Mouse (Mus musculus): ENCODE results near the gene H2-M2. TPM values are rescaled to one million over a fixed set of nuclear protein-coding genes. Genes with fewer than 3 reads are reported as not detected.

Gene H2-M2
- polyA plus RNA-seq, 1 experiment from 2014 or later = not detected

Other genes with a start within 250 kb of the H2-M2 start
- not detected in 2 replicates for gene Olfr97, start 246.2 kb downstream of the H2-M2 start, polyA plus RNA-seq (2014; fragmentation: Nextera tagmentation; extraction: Ambion mirVana)
- gene Olfr98, start 219.8 kb downstream of the H2-M2 start, polyA plus RNA-seq (2014; fragmentation: Nextera tagmentation; extraction: Ambion mirVana) = not detected in 2 replicates
- 4.6 and 5.4 TPM in 2 replicates for gene H2-M3, start 213.3 kb downstream of the H2-M2 start, polyA plus RNA-seq (2014; fragmentation: Nextera tagmentation; extraction: Ambion mirVana)
- gene Olfr99, start 200.1 kb downstream of the H2-M2 start, polyA plus RNA-seq (2014; fragmentation: Nextera tagmentation; extraction: Ambion mirVana) = not detected in 2 replicates
- gene Olfr101, start 179.2 kb downstream of the H2-M2 start, polyA plus RNA-seq (2014; fragmentation: Nextera tagmentation; extraction: Ambion mirVana) = not detected in 2 replicates
- not detected in 2 replicates for gene Olfr102, start 166.5 kb downstream of the H2-M2 start, polyA plus RNA-seq (2014; fragmentation: Nextera tagmentation; extraction: Ambion mirVana)
- gene Olfr103, start 143.9 kb downstream of the H2-M2 start, polyA plus RNA-seq (2014; fragmentation: Nextera tagmentation; extraction: Ambion mirVana) = not detected in 2 replicates
- not detected in 2 replicates for gene Olfr104-ps, start 124.0 kb downstream of the H2-M2 start, polyA plus RNA-seq (2014; fragmentation: Nextera tagmentation; extraction: Ambion mirVana)
- not detected in 2 replicates for gene Olfr105-ps, start 104.5 kb downstream of the H2-M2 start, polyA plus RNA-seq (2014; fragmentation: Nextera tagmentation; extraction: Ambion mirVana)
- gene Olfr106-ps, start 93.2 kb downstream of the H2-M2 start, polyA plus RNA-seq (2014; fragmentation: Nextera tagmentation; extraction: Ambion mirVana) = not detected in 2 replicates
- not detected in 2 replicates for gene Olfr107, start 84.3 kb downstream of the H2-M2 start, polyA plus RNA-seq (2014; fragmentation: Nextera tagmentation; extraction: Ambion mirVana)
- not detected in 2 replicates for gene Olfr108, start 38.1 kb downstream of the H2-M2 start, polyA plus RNA-seq (2014; fragmentation: Nextera tagmentation; extraction: Ambion mirVana)
- gene Olfr109, start 24.6 kb downstream of the H2-M2 start, polyA plus RNA-seq (2014; fragmentation: Nextera tagmentation; extraction: Ambion mirVana) = not detected in 2 replicates
- not detected in 2 replicates for gene Olfr110, start 8.9 kb upstream of the H2-M2 start, polyA plus RNA-seq (2014; fragmentation: Nextera tagmentation; extraction: Ambion mirVana)
- not detected in 2 replicates for gene Olfr111, start 24.5 kb upstream of the H2-M2 start, polyA plus RNA-seq (2014; fragmentation: Nextera tagmentation; extraction: Ambion mirVana)
- gene Olfr112, start 85.9 kb upstream of the H2-M2 start, polyA plus RNA-seq (2014; fragmentation: Nextera tagmentation; extraction: Ambion mirVana) = not detected in 2 replicates
- gene Olfr113, start 94.1 kb upstream of the H2-M2 start, polyA plus RNA-seq (2014; fragmentation: Nextera tagmentation; extraction: Ambion mirVana) = not detected in 2 replicates
- gene Olfr114, start 109.2 kb upstream of the H2-M2 start, polyA plus RNA-seq (2014; fragmentation: Nextera tagmentation; extraction: Ambion mirVana) = not detected in 2 replicates
- gene Olfr115, start 143.6 kb upstream of the H2-M2 start, polyA plus RNA-seq (2014; fragmentation: Nextera tagmentation; extraction: Ambion mirVana) = not detected in 2 replicates
- gene Olfr116, start 143.6 kb upstream of the H2-M2 start, polyA plus RNA-seq (2014; fragmentation: Nextera tagmentation; extraction: Ambion mirVana) = not detected in 2 replicates
- not detected in 2 replicates for gene Olfr117, start 180.2 kb upstream of the H2-M2 start, polyA plus RNA-seq (2014; fragmentation: Nextera tagmentation; extraction: Ambion mirVana)
- not detected in 2 replicates for gene Olfr118, start 183.4 kb upstream of the H2-M2 start, polyA plus RNA-seq (2014; fragmentation: Nextera tagmentation; extraction: Ambion mirVana)
- gene Olfr119, start 213.0 kb upstream of the H2-M2 start, polyA plus RNA-seq (2014; fragmentation: Nextera tagmentation; extraction: Ambion mirVana) = not detected in 2 replicates
- gene Olfr120, start 238.3 kb upstream of the H2-M2 start, polyA plus RNA-seq (2014; fragmentation: Nextera tagmentation; extraction: Ambion mirVana) = not detected in 2 replicates

Measured in intestine, embryonic 14.5 days (tissue).